In the genomic region with DNA sequence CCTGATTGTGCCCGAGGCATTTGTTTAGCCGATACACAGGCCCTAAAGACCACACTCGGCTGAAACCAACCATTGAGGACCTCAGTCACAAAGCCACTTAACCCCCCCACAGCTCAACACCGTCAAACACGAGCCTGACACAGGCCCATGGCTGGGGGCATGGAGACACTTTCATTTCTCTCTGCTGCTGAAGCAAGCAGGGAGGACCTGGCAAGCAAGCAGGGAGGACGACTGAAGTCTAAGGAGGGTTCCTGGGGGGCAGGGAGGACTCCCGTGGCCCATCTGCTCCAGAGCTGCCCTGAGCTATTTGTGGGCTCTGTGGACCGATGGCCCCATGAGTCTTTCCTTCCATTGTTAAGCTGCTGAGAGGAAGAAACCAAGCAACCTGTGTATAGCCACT, we compare ENCODE assay signal across 8 mouse cellular contexts. TPM values are rescaled to one million over a fixed set of nuclear protein-coding genes. Genes with fewer than 3 reads are reported as not detected.
DNase-seq lines count a peak whose midpoint lies in the region; TF ChIP-seq lines count a peak whose summit lies in the region.

No protein-coding gene starts in this region.

- peak overlapping the region; percentile 68 for H3K27ac ChIP-seq in bone marrow, adult 2 months (ENCODE audit: control insufficient read depth, insufficient read depth, low read depth, low read length, poor library complexity)
- H3K27ac ChIP-seq in hindbrain, embryonic 10.5 days = peak overlapping the region; percentile 89

- H3K27me3 ChIP-seq in hindbrain, embryonic 10.5 days (ENCODE audit: insufficient read depth, poor library complexity, severe bottlenecking) = no peaks in the 10 kb centered on the region
- H3K27me3 ChIP-seq in megakaryocyte, embryonic 14.5 days (replicated peaks) = no peaks in the 10 kb centered on the region

- TF ChIP-seq POLR2A in bone marrow, adult 2 months (IDR thresholded peaks at IDR 0.05; ENCODE audit: borderline replicate concordance, control insufficient read depth, low read depth, low read length) = no peak

- DNase-seq in heart, adult 11 months = peak; percentile 95
- DNase-seq in heart, adult 8-10 months (ENCODE audit: low spot score) = no peak
- no peak for DNase-seq in hindbrain, embryonic 10.5 days (ENCODE audit: low spot score)
- DNase-seq in layer of hippocampus, adult 9-10 months (ENCODE audit: low spot score) = no peak
- DNase-seq in right cerebral cortex, postnatal 4 days = no peak
- no peak for DNase-seq in ovary, postnatal 10 days (ENCODE audit: low spot score)

- 12% methylated on average over 8 of the region's 8 CpGs for WGBS in bone marrow, adult 2 months
- WGBS in hindbrain, embryonic 10.5 days = 8% methylated on average over 8 of the region's 8 CpGs

- no peaks in the 10 kb centered on the region for H3K9me3 ChIP-seq in hindbrain, embryonic 10.5 days
- H3K9me3 ChIP-seq in megakaryocyte, embryonic 14.5 days = no peaks in the 10 kb centered on the region

- no peak overlapping the region for H3K4me3 ChIP-seq in bone marrow, adult 2 months (replicated peaks; ENCODE audit: control insufficient read depth, low read depth, low read length)
- peak overlapping the region; percentile 11; the same call in 1 of the 2 replicates for H3K4me3 ChIP-seq in hindbrain, embryonic 10.5 days
- peak overlapping the region; percentile 89 for H3K4me3 ChIP-seq in megakaryocyte, embryonic 14.5 days (replicated peaks)

- peaks cover 36% of the 10 kb centered on the region for H3K36me3 ChIP-seq in hindbrain, embryonic 10.5 days
- H3K36me3 ChIP-seq in megakaryocyte, embryonic 14.5 days (replicated peaks; ENCODE audit: low read length) = peaks cover 93% of the 10 kb centered on the region

- no peak for TF ChIP-seq CTCF in bone marrow, adult 2 months (IDR thresholded peaks at IDR 0.05; ENCODE audit: control insufficient read depth, insufficient read depth, low read length)

- H3K4me1 ChIP-seq in bone marrow, adult 2 months (ENCODE audit: control insufficient read depth, insufficient read depth, low read length) = peaks cover 16% of the 10 kb centered on the region
- H3K4me1 ChIP-seq in hindbrain, embryonic 10.5 days (replicated peaks) = peaks cover 69% of the 10 kb centered on the region
- peaks cover 97% of the 10 kb centered on the region for H3K4me1 ChIP-seq in megakaryocyte, embryonic 14.5 days

RNA-seq across cellular contexts. Expression of a gene that starts 20.1 kb away (rescaled TPM):
- total RNA-seq in heart, adult 8-10 months (2022) = 10 to 100 TPM; 13.7 to 24.0 (median 16.5) TPM
- 11.3 and 26.1 TPM in 2 replicates for polyA plus RNA-seq in bone marrow, adult 2 months (2011; ENCODE audit: insufficient read depth, insufficient read length, low replicate concordance, missing spikeins)
- polyA plus RNA-seq in hindbrain, embryonic 10.5 days (2016; fragmentation: Nextera tagmentation; extraction: Ambion mirVana) = 57.5 and 71.8 TPM in 2 replicates
- polyA plus RNA-seq in megakaryocyte, embryonic 14.5 days (2012; ENCODE audit: insufficient read depth, low replicate concordance) = 437 and 1,468 TPM in 2 replicates

RNA-seq across cellular contexts. Expression of a gene that starts 38.5 kb away (rescaled TPM):
- total RNA-seq in heart, adult 8-10 months (2022) = 10 to 100 TPM; 11.5 to 15.5 (median 13.7) TPM
- 25.5 and 53.6 TPM in 2 replicates for polyA plus RNA-seq in bone marrow, adult 2 months (2011; ENCODE audit: insufficient read depth, insufficient read length, low replicate concordance, missing spikeins)
- 12.2 and 12.5 TPM in 2 replicates for polyA plus RNA-seq in hindbrain, embryonic 10.5 days (2016; fragmentation: Nextera tagmentation; extraction: Ambion mirVana)
- polyA plus RNA-seq in megakaryocyte, embryonic 14.5 days (2012; ENCODE audit: insufficient read depth, low replicate concordance) = 5.4 and 11.0 TPM in 2 replicates
